In the genomic region with DNA sequence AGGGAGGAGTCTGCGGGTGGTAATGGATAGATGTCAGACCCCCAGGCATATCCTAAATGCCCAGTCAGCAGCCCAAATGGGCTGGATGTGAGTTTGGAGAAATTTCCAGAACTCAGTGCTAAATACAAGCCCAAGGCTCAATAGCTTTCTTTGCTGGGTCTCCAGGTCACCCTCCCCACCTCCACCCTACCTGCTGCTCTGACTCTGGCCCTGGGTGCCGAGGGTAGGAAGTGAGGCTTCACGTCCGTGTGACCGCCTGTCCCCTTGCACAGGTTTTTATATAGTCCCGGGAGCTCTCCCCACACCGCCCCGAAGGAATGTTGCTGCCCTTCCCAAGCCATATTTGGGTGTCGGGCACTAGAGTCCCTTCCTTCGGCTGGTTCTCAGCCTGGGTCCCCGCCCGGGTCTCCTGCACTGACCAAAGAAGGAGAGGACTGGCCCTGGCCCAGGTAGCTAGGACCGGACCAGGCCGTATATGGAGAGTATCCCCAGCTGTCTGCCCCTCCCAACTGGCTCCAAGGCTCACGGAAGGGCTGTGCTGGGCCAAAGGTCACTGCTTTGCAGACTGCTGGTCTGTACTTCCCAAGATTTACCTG, we compare ENCODE assay signal across 10 mouse cellular contexts. TPM values are rescaled to one million over a fixed set of nuclear protein-coding genes. Genes with fewer than 3 reads are reported as not detected.
DNase-seq lines count a peak whose midpoint lies in the region; ATAC-seq and TF ChIP-seq lines count a peak whose summit lies in the region.
"Had no signal": no experiment of that assay in that cellular context is flagged by ENCODE, and none has a peak within 500 bp of the region (broad histone marks: within the 10 kb centered on the region; RNA-seq: fewer than 3 reads in every experiment).

A gene (minus strand): TSS at position 250 of the 596 bp plus-strand sequence.

- ATAC-seq in midbrain, embryonic 16.5 days: no peak
- no peak for ATAC-seq in midbrain, embryonic 13.5 days
- peak; percentile 51; the same call in 1 of the 2 replicates for ATAC-seq in heart, embryonic 15.5 days (replicated peaks; ENCODE audit: insufficient number of reproducible peaks, insufficient read depth, low FRiP score, low read depth)

- no peaks in the 10 kb centered on the region for H3K36me3 ChIP-seq in midbrain, embryonic 16.5 days (ENCODE audit: control insufficient read depth, insufficient read depth, low read length)
- peaks cover 8% of the 10 kb centered on the region; the same call in 1 of the 2 replicates for H3K36me3 ChIP-seq in midbrain, embryonic 13.5 days
- H3K36me3 ChIP-seq in heart, embryonic 15.5 days: peaks cover 4% of the 10 kb centered on the region; the same call in 1 of the 2 replicates
- no peaks in the 10 kb centered on the region for H3K36me3 ChIP-seq in small intestine, adult 2 months (ENCODE audit: control insufficient read depth, insufficient read depth, low read length)

- H3K9me3 ChIP-seq in midbrain, embryonic 16.5 days (replicated peaks; ENCODE audit: control insufficient read depth, low read length, poor library complexity, severe bottlenecking): no peaks in the 10 kb centered on the region
- H3K9me3 ChIP-seq in midbrain, embryonic 13.5 days: no peaks in the 10 kb centered on the region
- H3K9me3 ChIP-seq in heart, embryonic 15.5 days (replicated peaks): no peaks in the 10 kb centered on the region
- H3K9me3 ChIP-seq: lung, embryonic 15.5 days had no signal

- H3K4me1 ChIP-seq in cerebellum, adult 2 months (ENCODE audit: control insufficient read depth, insufficient read depth, low read length): peaks cover 37% of the 10 kb centered on the region
- peaks cover 8% of the 10 kb centered on the region for H3K4me1 ChIP-seq in midbrain, embryonic 16.5 days (ENCODE audit: control insufficient read depth, insufficient read depth, low read length)
- peaks cover 21% of the 10 kb centered on the region for H3K4me1 ChIP-seq in midbrain, embryonic 13.5 days (replicated peaks)
- H3K4me1 ChIP-seq in heart, embryonic 15.5 days (replicated peaks): peaks cover 22% of the 10 kb centered on the region
- H3K4me1 ChIP-seq in small intestine, adult 2 months (ENCODE audit: control insufficient read depth, insufficient read depth, insufficient read length, low read length): peaks cover 26% of the 10 kb centered on the region

- peak in 1 of 2 experiments; percentile 27 for DNase-seq in cerebellum, adult 2 months
- DNase-seq in cerebellum, postnatal 14 days: no peak
- no peak for DNase-seq in ovary, postnatal 10 days (ENCODE audit: low spot score)
- no peak for DNase-seq in layer of hippocampus, adult 9-10 months (ENCODE audit: low spot score)
- DNase-seq: adrenal gland, postnatal 25 days had no signal

- no peak for TF ChIP-seq POLR2A in cerebellum, adult 2 months (IDR thresholded peaks at IDR 0.05; ENCODE audit: borderline replicate concordance, insufficient read depth, low read length)
- TF ChIP-seq POLR2A in small intestine, adult 2 months (IDR thresholded peaks at IDR 0.05; ENCODE audit: low read depth, low read length): no peak

- no peaks in the 10 kb centered on the region for H3K27me3 ChIP-seq in cerebellum, adult 2 months (ENCODE audit: control insufficient read depth, insufficient read depth, low read length)
- peaks cover 24% of the 10 kb centered on the region for H3K27me3 ChIP-seq in midbrain, embryonic 16.5 days (ENCODE audit: control insufficient read depth, insufficient read depth, low read depth, low read length)
- peaks cover 68% of the 10 kb centered on the region for H3K27me3 ChIP-seq in midbrain, embryonic 13.5 days
- H3K27me3 ChIP-seq in heart, embryonic 15.5 days: peaks cover 68% of the 10 kb centered on the region
- peaks cover 24% of the 10 kb centered on the region for H3K27me3 ChIP-seq in small intestine, adult 2 months (ENCODE audit: control insufficient read depth, insufficient read depth, low read length)

- no peak within 1 kb of the TSS for H3K9ac ChIP-seq in midbrain, embryonic 16.5 days (ENCODE audit: low read depth, low read length)
- H3K9ac ChIP-seq in midbrain, embryonic 13.5 days (replicated peaks): no peak within 1 kb of the TSS
- no peak within 1 kb of the TSS for H3K9ac ChIP-seq in heart, embryonic 15.5 days
- H3K9ac ChIP-seq: lung, embryonic 15.5 days had no signal

- 72% methylated on average over 15 of the region's 15 CpGs for WGBS in cerebellum, adult 2 months
- 25% methylated on average over 15 of the region's 15 CpGs for WGBS in midbrain, embryonic 16.5 days
- WGBS in midbrain, embryonic 13.5 days: 30% methylated on average over 15 of the region's 15 CpGs
- WGBS in heart, embryonic 15.5 days: 15% methylated on average over 15 of the region's 15 CpGs
- 7% methylated on average over 15 of the region's 15 CpGs for WGBS in small intestine, adult 2 months

- TF ChIP-seq CTCF in cerebellum, adult 2 months (IDR thresholded peaks at IDR 0.05; ENCODE audit: borderline replicate concordance, insufficient read depth, low read depth, low read length): no peak
- no peak for TF ChIP-seq CTCF in small intestine, adult 2 months (IDR thresholded peaks at IDR 0.05; ENCODE audit: extremely low read depth, insufficient read length, insufficient replicate concordance, low read depth, low read length)

- no peak within 1 kb of the TSS for H3K4me3 ChIP-seq in cerebellum, adult 2 months (replicated peaks; ENCODE audit: insufficient read depth, low read depth, low read length)
- no peak within 1 kb of the TSS for H3K4me3 ChIP-seq in midbrain, embryonic 16.5 days (ENCODE audit: low read depth, low read length)
- no peak within 1 kb of the TSS for H3K4me3 ChIP-seq in midbrain, embryonic 13.5 days (replicated peaks)
- H3K4me3 ChIP-seq in heart, embryonic 15.5 days: peak within 1 kb of the TSS; percentile 3; the same call in 1 of the 2 replicates
- peak within 1 kb of the TSS; percentile 42 for H3K4me3 ChIP-seq in small intestine, adult 2 months (ENCODE audit: low read depth, low read length)
- H3K4me3 ChIP-seq: lung, embryonic 15.5 days had no signal

- H3K4me2 ChIP-seq in midbrain, embryonic 16.5 days (ENCODE audit: low read length): no peak within 1 kb of the TSS
- no peak within 1 kb of the TSS for H3K4me2 ChIP-seq in midbrain, embryonic 13.5 days (replicated peaks)
- peak within 1 kb of the TSS; percentile 14; the same call in 1 of the 2 replicates for H3K4me2 ChIP-seq in heart, embryonic 15.5 days
- H3K4me2 ChIP-seq: lung, embryonic 15.5 days had no signal

- peak within 1 kb of the TSS; percentile 36 for H3K27ac ChIP-seq in cerebellum, adult 2 months (ENCODE audit: insufficient read depth, low read length)
- H3K27ac ChIP-seq in midbrain, embryonic 16.5 days (ENCODE audit: low read length): no peak within 1 kb of the TSS
- no peak within 1 kb of the TSS for H3K27ac ChIP-seq in midbrain, embryonic 13.5 days
- no peak within 1 kb of the TSS for H3K27ac ChIP-seq in heart, embryonic 15.5 days
- H3K27ac ChIP-seq in small intestine, adult 2 months (ENCODE audit: insufficient read depth, low read depth, low read length): no peak within 1 kb of the TSS
- H3K27ac ChIP-seq: lung, embryonic 15.5 days had no signal

RNA-seq across cellular contexts. Expression of the gene that starts here (rescaled TPM):
- 5.7 and 7.3 TPM in 2 replicates for polyA plus RNA-seq in cerebellum, adult 2 months (2012; rRNA removed)
- 8.9 and 10.4 TPM in 2 replicates for polyA plus RNA-seq in midbrain, embryonic 16.5 days (2015; fragmentation: Nextera tagmentation; extraction: Ambion mirVana)
- polyA plus RNA-seq in midbrain, embryonic 13.5 days (2015; fragmentation: Nextera tagmentation; extraction: Ambion mirVana): 2.3 and 3.1 TPM in 2 replicates
- polyA plus RNA-seq in heart, embryonic 15.5 days (2015; fragmentation: Nextera tagmentation; extraction: Ambion mirVana): 179 and 184 TPM in 2 replicates
- 4.1 and 10.8 TPM in 2 replicates for polyA plus RNA-seq in small intestine, adult 2 months (2012; rRNA removed)

Comparison
In these comparisons a context has a peak if more than half of its experiments do, and no peak if none do; other contexts are left out.
1. RNA of the gene that starts here (polyA plus RNA-seq): 179 to 184 TPM in heart, embryonic 15.5 days; 4.1 to 10.8 TPM in small intestine, adult 2 months, 8.9 to 10.4 TPM in midbrain, embryonic 16.5 days, 5.7 to 7.3 TPM in cerebellum, adult 2 months and 2.3 to 3.1 TPM in midbrain, embryonic 13.5 days; every median in the first group is over 10 times any median in the second.
2. H3K4me3 ChIP-seq: peak in heart, embryonic 15.5 days (single experiment) and small intestine, adult 2 months (single experiment); none in cerebellum, adult 2 months (single experiment), midbrain, embryonic 16.5 days (single experiment) and midbrain, embryonic 13.5 days (single experiment).